Mouse (Mus musculus) thymus, adult 2 months (tissue): ENCODE measurements around the gene Arntl2. TPM values are rescaled to one million over a fixed set of nuclear protein-coding genes. Genes with fewer than 3 reads are reported as not detected.
"Not testable (repeated sequence)": the region's sequence is repeated elsewhere in the genome, so short reads cannot be mapped to it uniquely, and the experiment has no call there.

ENCODE experiments used
- DNase-seq: peaks from one replicate; pipeline ENCODE4 v3.0.0; 2021
- H3K27ac ChIP-seq: fragments of 200-500 bp; 2 replicates; pipeline ENCODE4 v1.5.1; 2012; ENCODE audit warnings: low read length, control low read depth; ENCODE audit not compliant: control insufficient read depth, insufficient read depth
- H3K27me3 ChIP-seq: fragments of 200-500 bp; 2 replicates; pipeline ENCODE4 v1.6.1; 2012; ENCODE audit warnings: mild to moderate bottlenecking, low read length, moderate library complexity, mixed read lengths; ENCODE audit not compliant: control insufficient read depth, insufficient read depth
- H3K36me3 ChIP-seq: fragments of 200-500 bp; 2 replicates; pipeline ENCODE4 v1.6.1; 2012; ENCODE audit warnings: mild to moderate bottlenecking, low read length, moderate library complexity; ENCODE audit not compliant: control insufficient read depth, insufficient read depth
- H3K4me1 ChIP-seq: fragments of 200-500 bp; replicated peaks from 2 replicates; pipeline ENCODE4 v1.6.1; 2012; ENCODE audit warnings: low read length; ENCODE audit not compliant: control insufficient read depth, insufficient read depth
- H3K4me3 ChIP-seq: fragments of 200-500 bp; 2 replicates; pipeline ENCODE4 v1.5.1; 2012; ENCODE audit warnings: mild to moderate bottlenecking, low read length, control low read depth, moderate library complexity; ENCODE audit not compliant: control insufficient read depth, insufficient read depth
- CTCF ChIP-seq: fragments of 200-500 bp; IDR thresholded peaks from 2 replicates; pipeline ENCODE4 v1.5.1; 2012; ENCODE audit warnings: mild to moderate bottlenecking, control low read depth, low read length, moderate library complexity, borderline replicate concordance; ENCODE audit not compliant: control insufficient read depth, poor library complexity, insufficient read depth; ENCODE audit errors: extremely low read depth
- POLR2A ChIP-seq: fragments of 200-500 bp; IDR thresholded peaks from 2 replicates; pipeline ENCODE4 v1.6.1; 2012; ENCODE audit warnings: mild to moderate bottlenecking, low read length, control low read depth, moderate library complexity; ENCODE audit not compliant: control insufficient read depth, poor library complexity, insufficient read depth; ENCODE audit errors: extremely low read depth
- WGBS: fragments of 180-500 bp; shearing (Covaris S2); methylation state at CpG from one replicate; pipeline ENCODE4 v1.1.7; 2018; 5-methylcytosine and 5-hydroxymethylcytosine counted together
- polyA plus RNA-seq: library from polyadenylated mRNA; depleted of rRNA; stranded (reverse); fragments of >200 nt; gene quantifications from 2 replicates; pipeline ENCODE4 v1.2.3, GENCODE M21; 2012

Gene Arntl2
- polyA plus RNA-seq, 1 experiment = 5.2 TPM

GRCm38 (mm10) chr6:146762264-146762898 is 33.5 kb upstream of the Arntl2 start:
- Histone ChIP-seq H3K4me1 (no peaks in the 10 kb centered on the region), H3K36me3 (peaks cover 7% of the 10 kb centered on the region), H3K4me3 (no peak overlapping the region), H3K27me3 (no peaks in the 10 kb centered on the region), H3K27ac (no peak overlapping the region)
- DNase-seq = no peak
- TF ChIP-seq POLR2A = no peak
- TF ChIP-seq CTCF = no peak
- WGBS = 72% methylated on average over 5 of the region's 5 CpGs

- H3K4me1 ChIP-seq = no peaks in the 10 kb centered on the region
- peaks cover 13% of the 10 kb centered on the region for H3K36me3 ChIP-seq
- TF ChIP-seq CTCF = no peak
- TF ChIP-seq POLR2A = no peak
- no peak for DNase-seq
- no peak overlapping the region for H3K27ac ChIP-seq
- WGBS = 90% methylated on average over 2 of the region's 2 CpGs
- no peak overlapping the region for H3K4me3 ChIP-seq
- H3K27me3 ChIP-seq = no peaks in the 10 kb centered on the region
These were observed 31.3 kb upstream of the Arntl2 start for GRCm38 (mm10) chr6:146764593-146764992.

- 97% methylated on average over 4 of the region's 4 CpGs for WGBS
- peaks cover 13% of the 10 kb centered on the region for H3K36me3 ChIP-seq
- H3K27me3 ChIP-seq = no peaks in the 10 kb centered on the region
These were observed 30.6 kb upstream of the Arntl2 start for GRCm38 (mm10) chr6:146765270-146765669.

GRCm38 (mm10) chr6:146768813-146769404 is 26.9 kb upstream of the Arntl2 start:
- H3K36me3 ChIP-seq = peaks cover 37% of the 10 kb centered on the region
- no peaks in the 10 kb centered on the region for H3K27me3 ChIP-seq
- DNase-seq = no peak
- H3K4me3 ChIP-seq = no peak overlapping the region
- H3K27ac ChIP-seq = no peak overlapping the region
- 97% methylated on average over 10 of the region's 10 CpGs for WGBS
- TF ChIP-seq POLR2A = no peak
- no peak for TF ChIP-seq CTCF
- H3K4me1 ChIP-seq = no peaks in the 10 kb centered on the region

More at GRCm38 (mm10) chr6:146765270-146765669, 30.6 kb upstream of the Arntl2 start:
- no peak for TF ChIP-seq POLR2A
- no peak for TF ChIP-seq CTCF
- H3K4me3 ChIP-seq = no peak overlapping the region
- DNase-seq = no peak
- H3K27ac ChIP-seq = no peak overlapping the region
- no peaks in the 10 kb centered on the region for H3K4me1 ChIP-seq

- Histone ChIP-seq H3K4me3 (no peak overlapping the region), H3K27ac (no peak overlapping the region), H3K27me3 (no peaks in the 10 kb centered on the region), H3K4me1 (no peaks in the 10 kb centered on the region), H3K36me3 (peaks cover 41% of the 10 kb centered on the region)
- DNase-seq = no peak
- WGBS = 62% methylated on average over 6 of the region's 6 CpGs
- no peak for TF ChIP-seq CTCF
- TF ChIP-seq POLR2A = no peak
These were observed 25.7 kb upstream of the Arntl2 start for GRCm38 (mm10) chr6:146770005-146770745.

GRCm38 (mm10) chr6:146770808-146771207 is 25.0 kb upstream of the Arntl2 start:
- WGBS = 96% methylated on average over 5 of the region's 5 CpGs
- H3K36me3 ChIP-seq = peaks cover 43% of the 10 kb centered on the region
- no peak for TF ChIP-seq POLR2A
- no peak for TF ChIP-seq CTCF

GRCm38 (mm10) chr6:146775864-146776263 is 20.0 kb upstream of the Arntl2 start:
- H3K4me1 ChIP-seq, H3K27ac ChIP-seq, H3K27me3 ChIP-seq, H3K4me3 ChIP-seq, DNase-seq: not testable (repeated sequence)
- peaks cover 29% of the 10 kb centered on the region; the same call in 1 of the 2 replicates for H3K36me3 ChIP-seq
- 97% methylated on average over 8 of the region's 8 CpGs for WGBS

More at GRCm38 (mm10) chr6:146770808-146771207, 25.0 kb upstream of the Arntl2 start:
- H3K4me1 ChIP-seq = no peaks in the 10 kb centered on the region
- DNase-seq = no peak
- H3K4me3 ChIP-seq = no peak overlapping the region
- no peak overlapping the region for H3K27ac ChIP-seq
- no peaks in the 10 kb centered on the region for H3K27me3 ChIP-seq
